Mouse (Mus musculus) limb, embryonic 14.5 days (tissue): Measurements from ENCODE around the gene Lrmda. TPM values are rescaled to one million over a fixed set of nuclear protein-coding genes. Genes with fewer than 3 reads are reported as not detected.
A peak's percentile ranks its signal among the peaks of the same experiment; 100 is the strongest.

Experiments used
- ATAC-seq: fragments of 200-750 bp; cut with Nextera tagmentation; 2 replicates; pipeline ENCODE4 v1.8.0; 2017; ENCODE audit warnings: low read depth, moderate number of reproducible peaks, moderate TSS enrichment; ENCODE audit not compliant: low FRiP score
- DNase-seq: peaks from one replicate; pipeline ENCODE4 v3.0.0-alpha.2; 2015; ENCODE audit warnings: low spot score
- H3K27ac ChIP-seq: fragments of 300-500 bp; sonication (generic); replicated peaks from 2 replicates; pipeline ENCODE4 v1.5.1; 2014; ENCODE audit warnings: low read depth, mild to moderate bottlenecking, low read length, moderate library complexity, mixed read lengths
- H3K27me3 ChIP-seq: fragments of 300-500 bp; sonication (generic); 2 replicates; pipeline ENCODE4 v1.6.1; 2014; ENCODE audit warnings: low read length, mixed read lengths; ENCODE audit not compliant: control insufficient read depth, insufficient read depth
- H3K36me3 ChIP-seq: fragments of 300-500 bp; sonication (generic); 2 replicates; pipeline ENCODE4 v1.6.1; 2014; ENCODE audit warnings: mild to moderate bottlenecking, low read length, moderate library complexity, mixed read lengths; ENCODE audit not compliant: control insufficient read depth, insufficient read depth
- H3K4me1 ChIP-seq: fragments of 300-500 bp; sonication (generic); 2 replicates; pipeline ENCODE4 v1.6.1; 2014; ENCODE audit warnings: antibody characterized with exemption, low read length, mixed read lengths; ENCODE audit not compliant: control insufficient read depth, insufficient read depth
- H3K4me2 ChIP-seq: fragments of 300-500 bp; sonication (generic); replicated peaks from 2 replicates; pipeline ENCODE4 v1.6.1; 2014; ENCODE audit warnings: low read depth, mild to moderate bottlenecking, low read length, moderate library complexity; ENCODE audit not compliant: severe bottlenecking
- H3K4me3 ChIP-seq: fragments of 300-500 bp; sonication (generic); replicated peaks from 2 replicates; pipeline ENCODE4 v1.5.1; 2014; ENCODE audit warnings: low read length
- H3K9ac ChIP-seq: fragments of 300-500 bp; sonication (generic); 2 replicates; pipeline ENCODE4 v1.6.1; 2014; ENCODE audit warnings: mild to moderate bottlenecking, low read depth, low read length, moderate library complexity; ENCODE audit not compliant: severe bottlenecking
- H3K9me3 ChIP-seq: fragments of 300-500 bp; sonication (generic); 2 replicates; pipeline ENCODE4 v1.6.1; 2016; ENCODE audit warnings: low read length; ENCODE audit not compliant: control insufficient read depth
- POLR2A ChIP-seq: fragments of 200-500 bp; IDR thresholded peaks from 2 replicates; pipeline ENCODE4 v1.8.0; 2012; ENCODE audit warnings: inconsistent platforms, mild to moderate bottlenecking, moderate library complexity, borderline replicate concordance; ENCODE audit not compliant: insufficient read depth, insufficient read length; ENCODE audit errors: extremely low read depth
- WGBS: fragments of 180-500 bp; shearing (Covaris S2); extraction: QIAGEN DNeasy Blood & Tissue Kit; methylation state at CpG from one replicate; pipeline ENCODE4 v1.1.7; 2014; 5-methylcytosine and 5-hydroxymethylcytosine counted together
- polyA plus RNA-seq, 2 experiments: library from polyadenylated mRNA; depleted of rRNA in 1 of 2; stranded (reverse) in 1 of 2; unstranded in 1 of 2; fragments of >200 nt; fragmentation: Nextera tagmentation in 1 of 2; extraction: Ambion mirVana in 1 of 2; gene quantifications; 2 replicates each; pipeline versions ENCODE4 v1.2.1 to v1.2.3; 2012 to 2014

Lrmda gene
- polyA plus RNA-seq, 2 experiments, result 0.08 to 0.72 TPM

DNA sequence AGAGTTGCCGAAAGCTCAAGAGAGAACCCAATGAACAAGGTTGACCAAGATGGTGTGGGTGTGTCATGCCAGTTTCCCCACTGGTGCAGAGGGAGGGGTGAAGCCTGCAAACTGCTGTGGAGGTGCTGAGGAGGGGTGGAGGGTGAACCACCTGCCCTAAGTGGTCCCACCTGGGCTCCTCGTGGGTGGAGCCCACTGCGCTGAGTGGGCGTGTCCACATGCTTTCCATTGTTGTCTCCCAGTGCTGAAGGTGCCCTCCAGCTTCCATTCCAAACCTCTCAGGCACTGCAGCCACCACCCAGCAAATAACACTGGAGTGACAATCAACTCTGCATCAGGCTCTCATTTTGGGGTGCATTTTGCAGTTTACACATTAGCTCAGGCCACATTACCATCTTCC lies 554.5 kb downstream of the Lrmda start:
- H3K27me3 ChIP-seq, result no peaks in the 10 kb centered on the region
- DNase-seq, result no peak

DNA sequence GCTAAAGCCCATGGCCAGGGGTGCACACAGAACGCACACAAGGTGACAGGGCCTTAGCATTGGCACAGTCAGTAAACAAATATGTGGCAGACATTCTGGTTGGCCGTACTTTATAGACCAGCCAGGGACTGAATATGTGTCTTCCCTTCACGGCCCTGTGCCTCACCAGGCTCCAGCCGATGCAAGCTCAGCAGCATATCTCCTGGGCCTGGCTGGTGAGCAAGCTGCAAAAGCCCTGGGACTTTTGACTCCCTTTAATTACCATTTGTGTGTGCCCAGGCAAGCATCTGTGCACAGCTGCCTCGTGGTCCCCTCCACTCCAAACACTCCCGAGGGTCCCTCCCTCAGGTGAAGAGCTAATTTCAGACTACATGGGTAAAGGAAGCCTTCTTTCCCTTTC lies 556.9 kb downstream of the Lrmda start:
- ATAC-seq (no peak), DNase-seq (no peak)
- Histone ChIP-seq H3K4me2 (no peak overlapping the region), H3K4me1 (peaks cover 27% of the 10 kb centered on the region), H3K4me3 (no peak overlapping the region), H3K9me3 (no peaks in the 10 kb centered on the region), H3K27ac (no peak overlapping the region), H3K27me3 (no peaks in the 10 kb centered on the region), H3K9ac (no peak overlapping the region), H3K36me3 (no peaks in the 10 kb centered on the region)
- TF ChIP-seq POLR2A, result no peak
- 35% methylated on average over 6 of the region's 6 CpGs for WGBS

More for the DNA sequence above, 554.5 kb downstream of the Lrmda start:
- no peak overlapping the region for H3K4me3 ChIP-seq
- H3K9ac ChIP-seq, result no peak overlapping the region
- peaks cover 27% of the 10 kb centered on the region for H3K4me1 ChIP-seq
- no peaks in the 10 kb centered on the region for H3K36me3 ChIP-seq
- 63% methylated on average over 4 of the region's 4 CpGs for WGBS
- no peak for ATAC-seq
- no peak overlapping the region for H3K4me2 ChIP-seq
- no peak for TF ChIP-seq POLR2A
- H3K27ac ChIP-seq, result no peak overlapping the region
- no peaks in the 10 kb centered on the region for H3K9me3 ChIP-seq

DNA sequence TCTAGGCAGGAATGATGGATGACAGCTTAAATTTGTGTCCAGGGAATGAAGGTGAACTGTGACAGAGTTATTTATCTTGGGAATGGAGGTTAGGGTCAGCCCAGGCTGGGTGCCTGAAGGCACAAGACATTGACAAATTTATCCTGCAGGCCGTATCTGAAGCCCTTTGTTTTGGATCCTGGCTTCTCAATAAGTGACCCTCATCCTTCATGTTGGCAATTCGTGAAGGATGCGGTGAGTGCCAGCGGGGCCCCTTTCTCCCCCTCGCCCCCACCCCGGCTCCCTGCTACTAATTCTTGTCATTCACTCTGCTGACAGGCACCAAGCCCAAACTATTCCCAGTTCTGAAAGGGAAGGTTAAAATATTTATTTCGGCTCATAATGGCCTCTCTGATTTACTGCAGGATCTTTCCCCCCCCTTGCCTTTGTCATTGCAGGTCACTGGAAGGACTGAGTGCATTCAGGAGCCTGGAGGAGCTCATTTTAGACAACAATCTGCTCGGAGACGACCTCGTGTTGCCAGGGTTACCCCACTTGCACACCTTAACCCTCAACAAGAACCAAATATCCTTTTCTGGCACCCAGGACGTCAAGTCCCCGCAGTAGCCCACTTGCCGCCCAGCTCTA lies 558.0 kb downstream of the Lrmda start:
- no peaks in the 10 kb centered on the region for H3K36me3 ChIP-seq
- DNase-seq, result no peak
- H3K27me3 ChIP-seq, result no peaks in the 10 kb centered on the region
- no peaks in the 10 kb centered on the region for H3K9me3 ChIP-seq
- peak overlapping the region; percentile 15; the same call in 1 of the 2 replicates for H3K4me2 ChIP-seq
- H3K9ac ChIP-seq, result no peak overlapping the region
- no peak for TF ChIP-seq POLR2A
- no peak overlapping the region for H3K4me3 ChIP-seq
- peaks cover 27% of the 10 kb centered on the region for H3K4me1 ChIP-seq
- no peak overlapping the region for H3K27ac ChIP-seq
- WGBS, result 28% methylated on average over 13 of the region's 13 CpGs
- ATAC-seq, result no peak

DNA sequence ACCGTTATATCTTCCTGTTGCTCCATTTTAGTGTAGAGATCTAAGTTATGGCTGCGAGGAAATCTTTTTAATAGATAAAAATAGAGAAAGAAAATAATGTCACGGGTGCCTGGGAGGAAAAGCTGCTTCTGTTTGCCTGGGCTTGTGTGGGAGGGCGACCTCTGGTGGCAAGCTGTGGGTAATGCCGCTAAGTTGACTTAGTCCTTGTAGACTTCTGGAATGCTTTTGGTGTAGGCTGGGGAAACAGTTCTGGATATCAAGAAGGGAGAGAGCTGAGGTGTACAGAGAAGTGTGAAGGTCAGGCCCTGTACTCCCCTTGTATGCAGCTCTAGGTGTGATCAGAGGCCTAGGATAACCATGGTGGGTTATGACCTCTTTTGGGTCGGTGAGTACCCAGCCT lies 558.7 kb downstream of the Lrmda start:
- Histone ChIP-seq H3K27me3 (no peaks in the 10 kb centered on the region), H3K9ac (no peak overlapping the region), H3K4me3 (no peak overlapping the region), H3K9me3 (no peaks in the 10 kb centered on the region), H3K36me3 (no peaks in the 10 kb centered on the region), H3K4me1 (peaks cover 27% of the 10 kb centered on the region), H3K4me2 (0 out of 2 replicates have a peak overlapping the region, but pooled peaks have one; percentile 15), H3K27ac (no peak overlapping the region)
- ATAC-seq, result peak; percentile 23; the same call in 1 of the 2 replicates
- 16% methylated on average over 6 of the region's 6 CpGs for WGBS
- DNase-seq, result peak; percentile 86
- TF ChIP-seq POLR2A, result peak; percentile 37; the same call in 1 of the 2 replicates

DNA sequence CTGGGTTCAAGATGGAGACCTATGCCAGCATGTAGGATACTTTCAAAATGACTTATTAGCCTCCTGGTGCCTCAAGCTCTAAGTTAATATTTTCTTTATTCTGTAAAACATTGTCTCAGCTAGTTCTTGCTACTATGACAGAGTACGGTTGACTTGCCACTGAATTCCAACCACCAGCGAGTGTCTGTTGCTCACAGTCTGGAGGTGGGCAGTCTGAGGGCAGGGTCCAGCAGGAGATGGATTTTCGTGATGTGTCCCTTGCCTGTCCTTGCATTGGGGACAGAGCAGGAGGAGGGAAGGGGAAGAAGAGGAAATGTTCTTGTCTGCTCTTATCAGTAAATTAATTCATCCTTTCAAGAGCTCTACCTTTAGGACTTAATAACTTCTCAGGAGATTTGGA lies 559.5 kb downstream of the Lrmda start:
- Histone ChIP-seq H3K4me3 (no peak overlapping the region), H3K4me1 (peaks cover 27% of the 10 kb centered on the region), H3K9me3 (no peaks in the 10 kb centered on the region), H3K27me3 (no peaks in the 10 kb centered on the region), H3K36me3 (no peaks in the 10 kb centered on the region), H3K27ac (no peak overlapping the region), H3K4me2 (no peak overlapping the region), H3K9ac (no peak overlapping the region)
- ATAC-seq (no peak), DNase-seq (no peak)
- 87% methylated on average over 3 of the region's 3 CpGs for WGBS
- TF ChIP-seq POLR2A, result no peak

DNA sequence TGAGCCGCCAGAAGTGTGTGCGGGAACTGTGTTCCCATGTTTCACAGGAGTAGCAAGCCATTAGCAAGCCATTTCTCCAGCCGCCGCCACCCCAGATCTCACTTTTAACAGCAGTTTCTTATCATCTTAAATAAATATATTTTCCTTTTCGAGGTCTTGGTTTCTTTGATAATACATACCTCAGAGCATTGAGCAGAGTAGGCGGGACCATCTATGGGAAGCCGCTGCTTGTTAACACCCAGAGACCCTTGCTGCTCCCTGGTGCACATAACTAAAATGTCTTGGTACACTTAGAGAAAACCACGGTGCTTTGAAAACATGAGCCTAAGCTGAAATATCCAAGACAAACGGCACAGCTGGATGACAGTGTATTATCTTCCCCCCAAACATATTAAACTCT lies 562.6 kb downstream of the Lrmda start:
- no peaks in the 10 kb centered on the region for H3K27me3 ChIP-seq
- DNase-seq (no peak), ATAC-seq (no peak)
- no peak overlapping the region for H3K27ac ChIP-seq
- H3K9me3 ChIP-seq, result no peaks in the 10 kb centered on the region
- WGBS, result 91% methylated on average over 9 of the region's 9 CpGs
- no peaks in the 10 kb centered on the region for H3K36me3 ChIP-seq
- no peak overlapping the region for H3K4me2 ChIP-seq
- H3K4me3 ChIP-seq, result no peak overlapping the region
- no peak for TF ChIP-seq POLR2A
- peaks cover 11% of the 10 kb centered on the region; the same call in 1 of the 2 replicates for H3K4me1 ChIP-seq
- H3K9ac ChIP-seq, result no peak overlapping the region
